Mouse (Mus musculus): ENCODE results near the gene Kcnh5. TPM values are rescaled to one million over a fixed set of nuclear protein-coding genes. Genes with fewer than 3 reads are reported as not detected.

The Kcnh5 gene
- total RNA-seq, 2 experiments from 2014 or later, result not detected

DNA sequence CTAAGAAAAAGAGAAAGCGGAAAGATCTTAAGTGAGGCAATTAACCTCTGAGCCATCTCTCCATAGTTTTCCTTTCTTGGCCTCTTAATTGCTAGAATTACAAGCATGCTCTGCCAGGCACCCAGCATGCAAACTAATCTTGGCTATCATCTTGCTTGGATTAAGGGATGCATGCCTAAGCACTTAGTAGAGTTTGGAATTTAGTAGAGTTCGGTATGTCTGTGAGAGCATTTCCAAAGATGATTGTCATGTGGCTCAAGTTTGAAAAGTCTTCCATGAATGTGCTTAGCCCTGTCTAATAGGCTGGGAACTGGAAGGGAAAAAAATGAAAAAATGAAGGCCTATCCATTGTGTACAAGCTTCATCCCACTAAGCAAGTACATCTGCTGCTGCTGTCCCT is 224.5 kb downstream of the Kcnh5 start:
- DNase-seq, result no peak

DNA sequence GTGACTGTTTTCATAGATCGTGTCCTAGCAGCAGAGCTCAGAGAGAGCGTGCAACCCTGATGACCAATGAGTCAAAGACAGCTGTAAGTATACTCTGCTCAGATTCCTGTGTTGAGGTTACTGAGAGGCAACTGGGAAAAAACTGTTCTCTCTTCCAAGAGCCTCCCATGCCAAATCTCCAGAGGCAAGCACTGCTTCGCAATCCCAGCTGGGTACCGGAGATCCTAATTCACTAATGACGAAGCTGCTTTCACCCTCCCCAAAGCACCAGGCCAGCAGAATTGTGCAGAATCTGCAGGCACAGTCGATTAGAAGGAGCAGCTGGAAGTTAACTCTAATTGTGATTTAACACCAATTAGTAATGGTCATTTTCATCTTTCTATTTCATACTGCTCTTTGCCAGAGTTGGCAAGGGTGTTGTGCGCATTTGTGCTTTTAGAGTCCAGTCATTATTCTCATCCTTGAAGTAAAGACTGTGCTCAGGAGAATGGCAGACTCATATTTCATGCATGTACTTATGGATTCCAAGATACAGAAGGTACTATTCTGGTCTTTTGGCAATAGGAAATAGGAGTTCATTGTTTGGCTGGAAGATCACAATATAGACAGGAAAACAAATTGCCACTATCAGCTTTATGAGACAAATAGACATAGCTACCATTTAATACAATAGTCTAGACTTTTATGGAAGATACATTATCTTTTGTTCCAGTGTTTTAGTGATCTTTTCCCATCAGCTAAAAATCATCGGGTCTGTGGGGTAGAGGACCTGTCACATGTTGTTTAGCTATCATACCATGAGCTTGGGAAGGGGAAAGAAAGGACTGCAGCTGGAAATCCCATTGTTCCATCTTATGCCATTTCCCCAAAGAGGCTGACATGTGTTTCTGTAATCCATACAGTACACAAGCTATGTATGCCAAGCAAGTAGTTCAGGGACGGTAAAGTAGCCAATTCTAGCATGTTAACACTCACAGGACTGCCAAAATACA is 225.7 kb downstream of the Kcnh5 start:
- no peak for DNase-seq

DNA sequence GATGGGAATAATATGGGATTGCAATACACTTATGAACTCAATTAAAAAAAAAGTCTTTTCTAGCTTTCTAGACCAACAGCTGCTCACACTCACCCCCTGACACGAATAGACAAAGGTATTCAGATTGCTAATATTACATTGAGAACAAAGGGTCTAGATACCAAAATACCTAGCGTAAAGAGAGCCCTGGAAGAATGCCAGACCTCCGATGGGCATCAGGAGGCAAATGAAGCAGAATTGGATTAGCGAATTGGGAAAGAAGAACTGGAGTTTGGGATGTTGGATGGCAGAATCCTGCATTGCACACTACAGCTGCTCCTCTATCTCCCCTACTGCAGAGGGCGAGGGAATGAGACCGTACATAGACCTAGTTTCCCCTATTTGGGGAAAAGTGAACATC is 275.8 kb downstream of the Kcnh5 start:
- no peak for DNase-seq

DNA sequence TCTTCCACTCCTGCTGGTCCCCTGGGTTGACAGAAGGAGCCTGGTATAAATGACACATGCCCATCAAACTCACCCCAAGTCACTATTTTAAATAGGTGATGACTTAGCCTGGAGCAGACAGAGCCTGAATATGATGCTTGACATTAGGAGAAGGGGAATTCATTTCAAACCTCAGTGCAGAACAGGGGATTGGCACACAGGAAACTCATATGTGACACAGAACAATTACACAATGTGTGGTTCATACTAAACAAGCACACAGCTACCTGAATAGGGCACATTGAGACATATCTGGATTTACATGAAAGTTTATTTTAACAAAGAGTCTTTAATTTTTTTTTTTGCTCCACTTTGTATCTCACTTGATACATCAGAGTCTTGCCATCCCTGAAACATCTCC is 276.4 kb downstream of the Kcnh5 start:
- no peak for DNase-seq

DNA sequence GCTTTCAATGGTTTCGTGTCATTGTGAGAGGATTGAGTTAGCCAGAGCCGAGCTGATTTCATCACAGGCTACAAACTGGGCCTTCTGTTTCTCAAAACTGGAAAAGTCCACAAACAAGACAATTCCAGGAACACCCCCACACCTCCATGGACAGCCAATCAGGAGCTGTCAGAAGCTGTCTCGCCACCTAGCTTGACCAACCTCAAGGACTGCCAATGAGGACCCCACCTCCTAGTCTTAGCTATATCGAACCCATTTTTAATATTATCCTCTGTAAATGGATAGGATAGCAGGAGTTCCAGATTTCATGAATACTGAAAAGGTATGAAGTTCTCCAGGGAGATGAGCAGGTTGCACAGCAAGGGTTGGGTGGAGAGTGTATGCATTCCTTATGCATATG is 278.1 kb downstream of the Kcnh5 start:
- DNase-seq, result no peak

DNA sequence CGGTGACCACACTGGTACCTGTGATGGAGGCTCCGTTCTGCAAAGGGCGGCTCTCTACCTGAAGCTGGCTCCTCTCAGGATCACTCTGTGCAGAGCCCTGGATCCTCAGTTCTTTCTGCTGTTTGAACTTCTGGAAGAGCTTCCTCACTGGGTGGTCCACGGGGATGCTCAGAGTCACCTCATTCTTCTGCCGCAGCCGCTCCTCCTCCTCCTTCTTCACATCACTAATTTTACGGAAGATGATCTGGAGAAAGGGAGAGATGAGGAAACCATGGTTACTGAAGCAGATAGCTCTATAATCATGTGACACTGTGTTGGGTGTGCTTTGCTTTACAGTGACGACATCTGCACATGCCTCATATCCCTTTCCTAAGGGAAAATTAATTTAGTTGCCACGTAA is 278.9 kb downstream of the Kcnh5 start:
- DNase-seq, result no peak

DNA sequence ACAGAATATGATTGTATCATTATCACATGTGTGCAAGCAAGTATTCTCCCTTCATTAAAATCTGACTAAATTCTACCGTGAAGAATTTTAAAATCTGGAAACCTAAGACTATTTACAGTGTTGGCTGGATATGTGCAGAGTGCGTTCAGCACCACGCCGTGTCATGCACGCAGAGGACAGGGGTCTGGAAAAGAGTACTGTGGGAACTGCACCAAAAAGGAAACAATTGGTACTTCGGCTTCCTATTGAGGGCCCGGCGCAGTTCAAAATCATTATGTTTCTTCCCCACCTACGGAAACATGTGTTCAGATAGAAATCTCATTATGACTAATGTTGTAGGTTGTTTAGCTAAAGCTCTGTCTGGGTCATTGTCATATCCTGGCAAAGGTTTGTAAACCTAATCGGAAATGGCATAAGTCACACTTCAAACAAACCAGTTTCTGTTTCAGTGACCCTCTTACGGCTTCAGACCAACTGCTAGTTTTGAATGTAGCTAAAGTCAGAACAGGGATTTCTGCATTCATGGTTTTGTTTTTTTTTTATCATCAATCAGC is 282.2 kb downstream of the Kcnh5 start:
- no peak for DNase-seq

DNA sequence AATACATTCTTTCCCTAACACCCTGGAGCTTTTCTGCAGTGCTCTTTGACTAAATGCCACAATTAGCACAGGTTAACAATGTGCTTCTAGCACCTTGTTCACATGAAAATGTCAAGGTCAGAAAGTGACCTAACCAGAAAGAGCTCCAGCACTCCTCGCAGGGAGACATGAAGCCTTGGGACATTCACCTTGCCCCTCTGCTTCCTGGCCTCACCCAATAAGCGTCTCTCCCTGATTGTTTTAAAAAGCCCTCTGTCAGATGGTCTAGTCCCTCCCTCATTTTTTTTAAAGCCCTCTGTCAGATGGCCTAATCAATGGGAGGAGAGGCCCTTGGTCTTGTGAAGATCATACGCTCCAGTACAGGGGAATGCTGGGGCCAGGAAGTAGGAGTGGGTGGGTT is 287.7 kb downstream of the Kcnh5 start:
- no peak for DNase-seq

DNA sequence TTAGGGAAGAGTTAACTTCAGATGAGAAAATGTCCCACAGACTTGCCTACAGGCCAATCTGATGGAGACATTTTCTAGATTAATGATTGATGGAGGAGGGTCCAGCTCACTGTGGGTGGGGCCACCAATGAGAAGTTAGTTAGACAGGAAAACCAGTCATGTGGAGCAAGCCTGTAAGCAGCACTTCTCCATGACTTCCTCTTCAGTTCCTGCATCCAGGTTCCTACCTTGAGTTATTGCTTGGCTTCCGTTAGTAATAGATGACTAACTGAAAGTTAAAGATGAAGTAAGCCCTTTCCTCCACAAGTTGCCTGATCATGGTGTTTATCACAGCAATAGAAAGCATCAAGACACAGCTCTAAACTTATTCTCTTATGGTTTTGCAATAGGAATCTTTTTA is 290.1 kb downstream of the Kcnh5 start:
- DNase-seq, result no peak

DNA sequence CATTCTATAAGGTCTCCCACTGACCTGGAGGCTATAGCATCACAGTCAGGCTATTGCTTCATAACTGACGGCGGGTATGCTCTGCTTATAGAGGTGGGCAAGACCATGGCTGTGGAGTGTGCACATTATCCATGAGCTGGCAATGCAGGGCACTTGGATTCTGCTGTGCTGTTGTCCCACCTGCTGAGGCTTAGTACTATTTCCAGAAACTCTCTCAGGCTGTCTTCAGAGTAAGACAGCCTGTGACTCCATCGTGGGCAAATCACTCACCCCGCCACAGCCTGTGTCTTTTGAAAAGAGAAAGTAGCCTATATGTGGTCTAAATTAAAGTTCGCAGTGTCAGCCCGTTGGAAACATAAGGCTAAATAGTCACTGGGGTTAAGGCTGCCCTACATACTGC is 295.8 kb downstream of the Kcnh5 start:
- DNase-seq, result no peak

DNA sequence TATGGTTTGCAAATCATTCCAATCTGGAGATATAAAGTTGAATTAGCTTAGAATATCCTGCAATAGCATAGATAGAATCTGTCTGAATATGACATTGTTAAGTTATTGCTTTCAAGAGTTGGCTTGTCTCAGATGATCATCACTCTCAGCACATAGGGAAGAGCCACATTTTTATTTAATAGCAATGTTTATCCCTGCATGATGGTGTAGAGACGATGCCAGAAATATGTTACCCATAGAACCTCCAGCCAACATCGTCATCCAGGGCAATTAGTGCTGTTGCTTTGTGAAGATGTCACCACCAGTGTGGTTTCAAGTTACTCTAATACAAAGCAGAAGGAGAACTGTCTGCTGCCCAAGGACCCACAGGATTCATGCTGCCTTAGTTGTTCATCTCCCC is 321.5 kb downstream of the Kcnh5 start:
- DNase-seq, result no peak

DNA sequence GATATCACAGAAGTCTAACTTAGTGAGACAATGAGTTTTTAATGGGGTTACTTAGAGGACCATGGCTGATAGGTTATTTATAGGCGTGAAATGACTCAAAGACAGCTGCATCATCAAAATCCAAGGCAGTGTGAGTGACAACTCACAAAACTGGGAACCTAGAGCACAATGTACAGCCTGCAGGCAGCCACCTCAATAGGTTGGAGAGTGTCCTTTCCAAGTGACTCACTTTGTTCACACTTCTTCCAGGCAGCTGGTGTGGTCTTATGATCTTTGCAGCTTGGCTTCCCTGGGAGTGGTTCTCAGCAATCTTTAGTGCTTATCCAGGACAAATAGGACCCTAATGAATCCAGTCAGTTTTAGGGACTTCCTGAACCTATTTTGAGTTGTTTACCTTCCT is 322.9 kb downstream of the Kcnh5 start:
- no peak for DNase-seq

DNA sequence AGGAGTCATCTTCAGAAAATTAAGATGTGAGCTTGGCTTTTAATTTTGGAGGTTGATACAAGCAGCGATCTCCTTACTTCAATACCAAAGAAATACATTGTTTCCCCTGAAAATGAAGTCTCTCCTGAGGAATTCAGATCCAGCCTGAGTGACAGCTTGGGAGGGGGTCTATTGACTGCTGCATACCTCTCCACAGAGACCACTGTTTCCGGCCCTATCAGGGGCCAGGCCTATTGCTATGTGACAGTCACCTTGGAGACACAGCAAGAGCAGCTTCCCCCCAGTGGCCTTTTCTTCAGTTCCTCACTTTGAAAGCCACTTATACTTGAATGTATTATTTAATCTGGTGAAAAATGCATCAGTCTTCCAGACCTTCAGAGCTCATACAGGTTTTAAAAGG is 326.8 kb downstream of the Kcnh5 start:
- no peak for DNase-seq

DNA sequence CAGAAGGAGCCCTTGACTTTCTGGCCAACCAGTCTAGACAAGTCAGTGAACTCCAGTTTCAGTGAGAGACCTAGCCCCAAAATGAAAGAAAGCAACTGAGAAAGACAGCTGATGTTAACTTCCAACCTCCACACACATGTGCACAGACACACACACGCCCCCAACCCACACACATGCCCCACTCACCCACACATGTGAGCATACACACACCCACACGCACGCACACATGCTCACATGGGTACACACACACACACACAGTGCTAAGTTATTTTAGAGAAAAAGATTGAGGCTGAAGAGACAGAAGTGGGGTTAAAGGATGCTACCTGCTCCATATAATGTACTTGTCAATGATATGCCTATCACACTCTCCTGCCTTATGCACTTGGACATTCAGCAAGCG is 327.2 kb downstream of the Kcnh5 start:
- DNase-seq, result no peak

DNA sequence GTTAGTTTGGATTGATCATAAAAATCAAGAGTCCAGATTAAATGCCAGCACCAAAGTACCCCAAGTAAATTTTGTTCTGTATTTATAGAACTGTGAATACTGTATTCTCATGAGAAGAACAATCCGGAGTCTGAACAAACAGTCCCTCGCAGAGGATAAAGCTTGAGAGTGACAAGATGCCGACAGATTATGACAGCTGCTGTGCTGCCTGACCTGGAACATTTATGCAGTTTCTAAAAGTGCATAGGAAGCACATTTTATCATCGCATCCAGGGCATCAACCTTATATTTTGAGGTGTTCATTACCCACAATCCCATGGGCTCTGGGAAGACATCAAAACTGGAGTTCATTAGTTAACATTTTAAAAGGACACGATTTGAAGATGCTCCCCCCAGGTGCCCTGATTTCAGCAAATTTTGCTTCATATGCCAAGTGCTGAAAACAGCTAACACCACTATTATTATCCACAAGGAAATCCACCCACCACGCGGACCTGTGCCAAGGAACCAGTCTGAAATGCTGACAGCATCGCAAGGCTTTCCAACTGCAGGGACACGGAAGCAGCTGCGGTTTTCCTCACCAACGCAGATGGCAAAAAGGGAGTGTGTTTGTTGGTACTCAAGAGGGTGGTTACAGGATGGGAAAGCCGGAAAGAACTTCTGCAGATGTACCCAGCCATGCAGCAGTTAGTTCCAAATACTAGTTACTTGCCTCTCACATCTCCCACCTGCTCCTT is 328.4 kb downstream of the Kcnh5 start:
- DNase-seq, result no peak

Other genes starting within 250 kb of the Kcnh5 start
- gene Rhoj, start 131.0 kb upstream of the Kcnh5 start, total RNA-seq (2021), result 10 to 100 TPM; 32.4 to 35.7 TPM
- gene Gphb5, start 239.4 kb upstream of the Kcnh5 start, total RNA-seq (2021), result not detected

All from heart, adult 18-20 months (tissue).